16 mouse cellular contexts compared by ENCODE assay signal in genomic region chr17:46304184-46304583, GRCm38 (mm10). TPM values are rescaled to one million over a fixed set of nuclear protein-coding genes. Genes with fewer than 3 reads are reported as not detected.
"Had no signal": no experiment of that assay in that cellular context is flagged by ENCODE, and none has a peak within 500 bp of the region (broad histone marks: within the 10 kb centered on the region; RNA-seq: fewer than 3 reads in every experiment).

No protein-coding gene starts in this region.

- H3K27me3 ChIP-seq: stomach, embryonic 15.5 days had no signal

- DNase-seq: retina, postnatal 1 day; right cerebral cortex, adult 18-20 months; right cerebral cortex, postnatal 14 days; right cerebral cortex, postnatal 25 days; right cerebral cortex, postnatal 4 days; spleen, adult 18-20 months; thymus, adult 18-20 months; thymus, adult 2 months; thymus, postnatal 14 days; thymus, postnatal 25 days; thymus, postnatal 36 days; thymus, postnatal 4 days had no signal

- H3K4me2 ChIP-seq: neural tube, embryonic 13.5 days; neural tube, embryonic 15.5 days; stomach, embryonic 15.5 days had no signal

- H3K4me3 ChIP-seq: neural tube, embryonic 13.5 days; neural tube, embryonic 15.5 days; stomach, embryonic 15.5 days had no signal

- H3K27ac ChIP-seq: neural tube, embryonic 13.5 days; neural tube, embryonic 15.5 days; stomach, embryonic 15.5 days had no signal

- H3K4me1 ChIP-seq: neural tube, embryonic 13.5 days; stomach, embryonic 15.5 days had no signal

- H3K36me3 ChIP-seq: stomach, embryonic 15.5 days had no signal

- H3K9ac ChIP-seq: neural tube, embryonic 13.5 days; neural tube, embryonic 15.5 days; stomach, embryonic 15.5 days had no signal

- H3K9me3 ChIP-seq: neural tube, embryonic 13.5 days; neural tube, embryonic 15.5 days; stomach, embryonic 15.5 days had no signal

RNA-seq across cellular contexts. Expression of gene Dlk2, which starts 7.0 kb away (rescaled TPM):
- total RNA-seq: neutrophil, adult 5-6 weeks had no signal
